Mouse (Mus musculus) brown adipose tissue, adult 24 weeks (tissue): ENCODE data around the gene Eif5a. TPM values are rescaled to one million over a fixed set of nuclear protein-coding genes. Genes with fewer than 3 reads are reported as not detected.
"Not testable (repeated sequence)": the region's sequence is repeated elsewhere in the genome, so short reads cannot be mapped to it uniquely, and the experiment has no call there.

Experiments used
- H3K27ac ChIP-seq: fragments of 200-500 bp; replicated peaks from 2 replicates; pipeline ENCODE4 v1.5.1; 2012; ENCODE audit warnings: low read depth, mild to moderate bottlenecking, low read length
- H3K4me1 ChIP-seq: fragments of 200-500 bp; 2 replicates; pipeline ENCODE4 v1.6.1; 2012; ENCODE audit warnings: low read length, mixed read lengths; ENCODE audit not compliant: control insufficient read depth, insufficient read depth, insufficient read length
- H3K4me3 ChIP-seq: fragments of 200-500 bp; 2 replicates; pipeline ENCODE4 v1.5.1; 2012; ENCODE audit warnings: low read depth, mild to moderate bottlenecking, low read length, moderate library complexity; ENCODE audit not compliant: insufficient read depth
- polyA plus RNA-seq: library from polyadenylated mRNA; stranded (reverse); fragments of >200 nt; gene quantifications from 2 replicates; pipeline ENCODE4 v1.2.4, GENCODE M21; 2012; ENCODE audit not compliant: missing spikeins, insufficient read depth, insufficient read length

Gene Eif5a
- polyA plus RNA-seq, 1 experiment = 424 TPM

GRCm38 (mm10) chr11:69919661-69920265 lies 2.0 kb downstream of the Eif5a start:
- H3K4me1 ChIP-seq = peaks cover 3% of the 10 kb centered on the region
- peak overlapping the region; percentile 72 for H3K4me3 ChIP-seq
- H3K27ac ChIP-seq = peak overlapping the region; percentile 83

GRCm38 (mm10) chr11:69919053-69919452 lies 2.7 kb downstream of the Eif5a start:
- Histone ChIP-seq H3K4me1 (peaks cover 3% of the 10 kb centered on the region), H3K27ac (no peak overlapping the region), H3K4me3 (peak overlapping the region; percentile 72)

GRCm38 (mm10) chr11:69918118-69918517 lies 3.6 kb downstream of the Eif5a start:
- no peak overlapping the region for H3K27ac ChIP-seq
- H3K4me1 ChIP-seq = peaks cover 6% of the 10 kb centered on the region
- no peak overlapping the region for H3K4me3 ChIP-seq

GRCm38 (mm10) chr11:69917379-69917948 lies 4.3 kb downstream of the Eif5a start:
- Histone ChIP-seq H3K27ac (no peak overlapping the region), H3K4me1 (peaks cover 6% of the 10 kb centered on the region), H3K4me3 (no peak overlapping the region)

- H3K4me1 ChIP-seq, H3K27ac ChIP-seq, H3K4me3 ChIP-seq: not testable (repeated sequence)
Measured at GRCm38 (mm10) chr11:69916652-69917378, 4.9 kb downstream of the Eif5a start.

- Histone ChIP-seq H3K4me1 (peaks cover 3% of the 10 kb centered on the region; the same call in 1 of the 2 replicates), H3K27ac (no peak overlapping the region), H3K4me3 (peak overlapping the region; percentile 3; the same call in 1 of the 2 replicates)
Measured at GRCm38 (mm10) chr11:69915667-69916627, 5.8 kb downstream of the Eif5a start.

- Histone ChIP-seq H3K4me1 (peaks cover 3% of the 10 kb centered on the region; the same call in 1 of the 2 replicates), H3K4me3 (peak overlapping the region; percentile 81), H3K27ac (no peak overlapping the region)
Measured at GRCm38 (mm10) chr11:69914917-69915430, 6.8 kb downstream of the Eif5a start.

- Histone ChIP-seq H3K27ac (peak overlapping the region; percentile 71), H3K4me1 (peaks cover 3% of the 10 kb centered on the region; the same call in 1 of the 2 replicates), H3K4me3 (peak overlapping the region; percentile 81)
Measured at GRCm38 (mm10) chr11:69914372-69914764, 7.4 kb downstream of the Eif5a start.

GRCm38 (mm10) chr11:69913554-69914371 lies 8.0 kb downstream of the Eif5a start, which contains the start of gene Gps2:
Gene Gps2 (plus strand): TSS chr11:69913888.
- peaks cover 3% of the 10 kb centered on the region; the same call in 1 of the 2 replicates for H3K4me1 ChIP-seq
- H3K4me3 ChIP-seq = peak within 1 kb of the TSS; percentile 81
- peak within 1 kb of the TSS; percentile 71 for H3K27ac ChIP-seq

GRCm38 (mm10) chr11:69912716-69913530 lies 8.8 kb downstream of the Eif5a start:
- Histone ChIP-seq H3K27ac (no peak overlapping the region), H3K4me1 (peaks cover 3% of the 10 kb centered on the region; the same call in 1 of the 2 replicates), H3K4me3 (peak overlapping the region; percentile 81)

- Histone ChIP-seq H3K27ac (no peak overlapping the region), H3K4me1 (peaks cover 3% of the 10 kb centered on the region; the same call in 1 of the 2 replicates)
Measured at GRCm38 (mm10) chr11:69911701-69912100, 10.1 kb downstream of the Eif5a start.

GRCm38 (mm10) chr11:69910781-69911560 lies 10.8 kb downstream of the Eif5a start:
- Histone ChIP-seq H3K4me1 (peaks cover 3% of the 10 kb centered on the region; the same call in 1 of the 2 replicates), H3K4me3 (no peak overlapping the region), H3K27ac (no peak overlapping the region)

More at GRCm38 (mm10) chr11:69911701-69912100, 10.1 kb downstream of the Eif5a start:
- H3K4me3 ChIP-seq = no peak overlapping the region
